Mouse (Mus musculus): ENCODE data around the gene Slc43a3. TPM values are rescaled to one million over a fixed set of nuclear protein-coding genes. Genes with fewer than 3 reads are reported as not detected.

Slc43a3 gene
- polyA plus RNA-seq, 1 experiment, result 64.3 TPM

GRCm38 (mm10) chr2:84955435-84955834 is 19.1 kb downstream of the Slc43a3 start:
- no peak overlapping the region for H3K4me3 ChIP-seq (ENCODE audit: control insufficient read depth, insufficient read depth, low read length)
- TF ChIP-seq POLR2A (IDR thresholded peaks at IDR 0.05; ENCODE audit: control insufficient read depth, extremely low read depth, insufficient read depth, low read length, poor library complexity), result no peak
- TF ChIP-seq CTCF (IDR thresholded peaks at IDR 0.05; ENCODE audit: borderline replicate concordance, control insufficient read depth, extremely low read depth, insufficient read depth, low read length, poor library complexity), result no peak
- no peak overlapping the region for H3K27ac ChIP-seq (ENCODE audit: control insufficient read depth, insufficient read depth, low read length)
- peaks cover 32% of the 10 kb centered on the region for H3K36me3 ChIP-seq (ENCODE audit: control insufficient read depth, insufficient read depth, low read length)
- H3K4me1 ChIP-seq (replicated peaks; ENCODE audit: control insufficient read depth, insufficient read depth, low read length), result no peaks in the 10 kb centered on the region
- no peak for DNase-seq
- 92% methylated on average over 9 of the region's 9 CpGs for WGBS
- no peaks in the 10 kb centered on the region for H3K27me3 ChIP-seq (ENCODE audit: control insufficient read depth, insufficient read depth, low read length)

- TF ChIP-seq CTCF (IDR thresholded peaks at IDR 0.05; ENCODE audit: borderline replicate concordance, control insufficient read depth, extremely low read depth, insufficient read depth, low read length, poor library complexity) (peak; percentile 93), POLR2A (IDR thresholded peaks at IDR 0.05; ENCODE audit: control insufficient read depth, extremely low read depth, insufficient read depth, low read length, poor library complexity) (no peak)
- WGBS, result 48% methylated on average over 5 of the region's 5 CpGs
- H3K36me3 ChIP-seq (ENCODE audit: control insufficient read depth, insufficient read depth, low read length), result peaks cover 27% of the 10 kb centered on the region
Measured at GRCm38 (mm10) chr2:84956274-84956673, 19.9 kb downstream of the Slc43a3 start.

GRCm38 (mm10) chr2:84958588-84959264 is 22.3 kb downstream of the Slc43a3 start:
- H3K4me1 ChIP-seq (replicated peaks; ENCODE audit: control insufficient read depth, insufficient read depth, low read length), result peaks cover 7% of the 10 kb centered on the region
- TF ChIP-seq POLR2A (IDR thresholded peaks at IDR 0.05; ENCODE audit: control insufficient read depth, extremely low read depth, insufficient read depth, low read length, poor library complexity), result no peak
- no peak for TF ChIP-seq CTCF (IDR thresholded peaks at IDR 0.05; ENCODE audit: borderline replicate concordance, control insufficient read depth, extremely low read depth, insufficient read depth, low read length, poor library complexity)
- 78% methylated on average over 11 of the region's 11 CpGs for WGBS
- H3K27ac ChIP-seq (ENCODE audit: control insufficient read depth, insufficient read depth, low read length), result no peak overlapping the region
- no peak overlapping the region for H3K4me3 ChIP-seq (ENCODE audit: control insufficient read depth, insufficient read depth, low read length)
- H3K36me3 ChIP-seq (ENCODE audit: control insufficient read depth, insufficient read depth, low read length), result peaks cover 18% of the 10 kb centered on the region; the same call in 1 of the 2 replicates
- H3K27me3 ChIP-seq (ENCODE audit: control insufficient read depth, insufficient read depth, low read length), result no peaks in the 10 kb centered on the region
- no peak for DNase-seq

More at GRCm38 (mm10) chr2:84956274-84956673, 19.9 kb downstream of the Slc43a3 start:
- peak; percentile 61 for DNase-seq
- Histone ChIP-seq H3K4me1 (replicated peaks; ENCODE audit: control insufficient read depth, insufficient read depth, low read length) (no peaks in the 10 kb centered on the region), H3K27me3 (ENCODE audit: control insufficient read depth, insufficient read depth, low read length) (no peaks in the 10 kb centered on the region), H3K4me3 (ENCODE audit: control insufficient read depth, insufficient read depth, low read length) (no peak overlapping the region), H3K27ac (ENCODE audit: control insufficient read depth, insufficient read depth, low read length) (no peak overlapping the region)

GRCm38 (mm10) chr2:84961300-84961699 is 24.9 kb downstream of the Slc43a3 start:
- Histone ChIP-seq H3K36me3 (ENCODE audit: control insufficient read depth, insufficient read depth, low read length) (peaks cover 5% of the 10 kb centered on the region; the same call in 1 of the 2 replicates), H3K4me3 (ENCODE audit: control insufficient read depth, insufficient read depth, low read length) (no peak overlapping the region), H3K27me3 (ENCODE audit: control insufficient read depth, insufficient read depth, low read length) (no peaks in the 10 kb centered on the region), H3K27ac (ENCODE audit: control insufficient read depth, insufficient read depth, low read length) (no peak overlapping the region), H3K4me1 (replicated peaks; ENCODE audit: control insufficient read depth, insufficient read depth, low read length) (peaks cover 15% of the 10 kb centered on the region)
- WGBS, result 85% methylated on average over 2 of the region's 2 CpGs
- no peak for DNase-seq
- TF ChIP-seq POLR2A (IDR thresholded peaks at IDR 0.05; ENCODE audit: control insufficient read depth, extremely low read depth, insufficient read depth, low read length, poor library complexity) (no peak), CTCF (IDR thresholded peaks at IDR 0.05; ENCODE audit: borderline replicate concordance, control insufficient read depth, extremely low read depth, insufficient read depth, low read length, poor library complexity) (no peak)

GRCm38 (mm10) chr2:84961901-84962300 is 25.5 kb downstream of the Slc43a3 start:
- Histone ChIP-seq H3K27me3 (ENCODE audit: control insufficient read depth, insufficient read depth, low read length) (no peaks in the 10 kb centered on the region), H3K4me1 (replicated peaks; ENCODE audit: control insufficient read depth, insufficient read depth, low read length) (peaks cover 15% of the 10 kb centered on the region), H3K27ac (ENCODE audit: control insufficient read depth, insufficient read depth, low read length) (no peak overlapping the region), H3K36me3 (ENCODE audit: control insufficient read depth, insufficient read depth, low read length) (peaks cover 5% of the 10 kb centered on the region; the same call in 1 of the 2 replicates), H3K4me3 (ENCODE audit: control insufficient read depth, insufficient read depth, low read length) (no peak overlapping the region)
- WGBS, result 93% methylated on average over 3 of the region's 3 CpGs
- TF ChIP-seq CTCF (IDR thresholded peaks at IDR 0.05; ENCODE audit: borderline replicate concordance, control insufficient read depth, extremely low read depth, insufficient read depth, low read length, poor library complexity), result no peak
- no peak for TF ChIP-seq POLR2A (IDR thresholded peaks at IDR 0.05; ENCODE audit: control insufficient read depth, extremely low read depth, insufficient read depth, low read length, poor library complexity)
- DNase-seq, result no peak

- no peak overlapping the region for H3K27ac ChIP-seq (ENCODE audit: control insufficient read depth, insufficient read depth, low read length)
- TF ChIP-seq POLR2A (IDR thresholded peaks at IDR 0.05; ENCODE audit: control insufficient read depth, extremely low read depth, insufficient read depth, low read length, poor library complexity), result no peak
- TF ChIP-seq CTCF (IDR thresholded peaks at IDR 0.05; ENCODE audit: borderline replicate concordance, control insufficient read depth, extremely low read depth, insufficient read depth, low read length, poor library complexity), result no peak
- H3K4me1 ChIP-seq (replicated peaks; ENCODE audit: control insufficient read depth, insufficient read depth, low read length), result peaks cover 15% of the 10 kb centered on the region
- H3K36me3 ChIP-seq (ENCODE audit: control insufficient read depth, insufficient read depth, low read length), result peaks cover under 1% of the 10 kb centered on the region; the same call in 1 of the 2 replicates
- no peak for DNase-seq
- H3K27me3 ChIP-seq (ENCODE audit: control insufficient read depth, insufficient read depth, low read length), result no peaks in the 10 kb centered on the region
- WGBS, result 37% methylated on average over 6 of the region's 6 CpGs
- H3K4me3 ChIP-seq (ENCODE audit: control insufficient read depth, insufficient read depth, low read length), result no peak overlapping the region
Measured at GRCm38 (mm10) chr2:84962906-84963507, 26.6 kb downstream of the Slc43a3 start.
